Mouse (Mus musculus): ENCODE measurements around the gene Ap3b1.

DNA sequence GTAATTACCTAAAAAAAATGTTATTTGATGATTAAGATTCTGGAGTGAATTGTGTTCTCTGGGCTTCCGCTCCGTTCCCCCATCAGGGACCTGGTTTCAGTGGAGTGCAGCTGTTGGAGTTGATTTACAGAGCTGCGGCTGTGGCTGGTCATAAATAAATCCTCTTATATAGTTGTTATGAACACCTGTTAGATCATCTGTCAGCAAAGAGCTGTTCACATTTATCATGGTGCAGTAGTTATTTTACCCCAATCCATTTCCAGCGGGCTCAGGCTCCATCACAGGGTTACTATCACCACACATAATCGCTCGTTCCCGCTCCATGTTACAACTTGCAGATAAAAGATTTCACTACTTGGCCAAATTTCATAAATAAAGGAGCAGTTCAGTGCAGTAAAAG, 215.1 kb downstream of the Ap3b1 start:
- TF ChIP-seq POLR2A (IDR thresholded peaks at IDR 0.05; ENCODE audit: insufficient read depth, low read length): no peak
- TF ChIP-seq EP300 (IDR thresholded peaks at IDR 0.05; ENCODE audit: insufficient read depth, low read depth, low read length): no peak
- TF ChIP-seq CTCF (IDR thresholded peaks at IDR 0.05; ENCODE audit: low read depth, low read length): no peak
